Mouse (Mus musculus) cerebellum, adult (tissue): ENCODE results near the gene 5730596B20Rik.

Experiments used
- ATAC-seq: cut with Nextera tagmentation; 2 replicates; pipeline ENCODE4 v1.9.2; 2017; ENCODE audit warnings: mild to moderate bottlenecking, moderate library complexity, mixed read lengths; ENCODE audit not compliant: insufficient number of reproducible peaks, low FRiP score, low TSS enrichment

Gene 5730596B20Rik

DNA sequence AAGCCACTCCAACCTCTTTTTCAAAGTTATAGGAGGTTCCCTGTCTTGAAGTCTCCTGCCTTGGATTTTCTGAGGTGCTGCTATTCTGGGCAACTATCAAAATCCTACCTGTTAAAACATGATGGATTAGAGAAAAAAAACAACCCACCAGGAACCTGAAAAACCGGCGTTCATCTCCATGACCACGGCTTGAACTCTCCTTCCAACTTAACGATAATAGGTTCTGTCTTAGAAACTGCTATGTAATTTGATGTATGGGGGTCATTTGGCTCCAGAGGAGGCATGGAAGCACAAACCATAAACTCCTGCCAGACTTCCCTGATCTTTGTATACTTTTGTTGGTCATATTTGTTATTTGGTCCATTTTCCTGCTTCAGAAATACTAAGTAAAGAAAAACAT lies 3.6 kb upstream of the 5730596B20Rik start:
- ATAC-seq, result no peak

GRCm38 (mm10) chr6:52174968-52175751 lies 2.1 kb upstream of the 5730596B20Rik start:
- ATAC-seq, result no peak

DNA sequence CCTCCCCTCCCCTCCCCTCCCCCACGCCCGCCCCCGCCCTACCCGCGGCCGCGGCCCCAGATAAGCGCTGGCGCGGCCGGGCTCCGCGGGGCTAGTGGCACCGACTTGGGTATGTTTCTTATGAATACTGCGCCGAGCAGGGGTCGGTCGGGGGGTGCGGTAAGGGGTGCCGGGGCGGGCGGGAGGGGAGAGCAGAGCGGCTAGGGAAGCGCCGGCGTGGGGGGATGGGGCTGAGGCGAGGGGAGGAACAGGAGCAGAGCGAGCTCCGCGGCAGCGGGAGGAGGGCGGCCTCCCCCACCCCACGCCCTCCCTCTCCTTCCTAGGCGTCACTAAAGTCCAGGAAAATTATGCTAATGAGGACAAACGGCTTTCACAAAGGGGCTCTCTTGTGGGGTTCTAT lies 1.4 kb upstream of the 5730596B20Rik start:
- ATAC-seq, result no peak

DNA sequence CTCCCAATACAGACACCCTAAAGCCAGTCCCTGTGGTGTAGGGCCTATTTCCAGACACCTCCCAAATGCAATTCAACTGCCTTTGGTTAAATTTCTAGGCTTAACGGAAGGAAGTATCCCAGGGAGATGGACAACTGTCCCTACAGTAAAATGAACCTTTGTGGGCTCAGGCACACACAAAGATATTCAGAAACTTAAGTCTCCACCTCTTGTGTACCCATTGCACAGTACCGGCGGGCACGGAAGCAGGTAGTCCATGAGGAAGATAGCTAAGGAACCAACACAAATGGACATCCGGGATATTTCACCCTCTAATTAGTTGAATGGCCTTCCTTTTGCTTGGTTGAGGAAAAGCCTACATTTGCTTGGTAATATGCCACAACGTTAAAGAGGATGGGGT lies 907 bp upstream of the 5730596B20Rik start:
- ATAC-seq, result no peak

DNA sequence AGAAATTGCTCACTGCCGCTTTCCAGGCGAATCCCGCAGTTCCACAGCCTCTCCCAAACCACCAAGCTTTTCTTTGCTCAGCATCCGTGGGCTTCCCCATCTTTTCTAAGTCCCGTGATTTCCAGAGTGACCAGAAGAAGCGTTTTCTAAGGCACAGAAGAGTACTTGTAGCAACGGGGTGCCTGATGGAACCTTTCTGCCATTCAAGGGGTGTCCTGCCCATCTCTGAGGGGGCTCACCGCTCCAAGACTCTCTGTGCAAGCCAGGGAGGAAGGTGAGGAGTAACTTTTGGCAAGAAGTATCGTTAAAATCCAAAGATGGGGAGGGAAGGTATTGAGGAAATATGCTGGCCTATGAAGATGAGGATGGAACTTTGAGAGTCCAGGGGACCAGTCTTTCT lies 508 bp downstream of the 5730596B20Rik start:
- no peak for ATAC-seq

- no peak for ATAC-seq
Observed at GRCm38 (mm10) chr6:52178918-52179665, 1.8 kb downstream of the 5730596B20Rik start.

GRCm38 (mm10) chr6:52179690-52180089 lies 2.4 kb downstream of the 5730596B20Rik start:
- ATAC-seq, result no peak

GRCm38 (mm10) chr6:52180213-52180710 lies 3.0 kb downstream of the 5730596B20Rik start:
- no peak for ATAC-seq

DNA sequence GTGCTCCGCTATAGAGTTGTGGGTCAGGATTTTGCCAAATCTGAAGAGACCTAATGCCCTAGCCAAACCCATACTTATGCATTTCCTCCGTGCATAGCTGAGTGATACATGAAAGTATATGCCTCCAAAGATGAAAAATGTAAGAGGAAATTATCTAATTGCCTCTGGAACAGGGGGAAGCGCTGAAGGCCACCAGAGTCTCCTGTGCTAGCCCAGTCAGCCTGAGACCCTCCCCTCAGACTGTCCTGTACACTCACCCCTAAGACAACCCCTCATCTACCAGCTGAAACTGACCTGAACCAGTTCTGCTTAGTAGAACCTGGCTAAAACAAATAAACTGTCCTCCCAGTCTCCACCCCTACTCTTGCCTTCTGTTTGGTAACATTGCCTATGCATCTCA lies 3.4 kb downstream of the 5730596B20Rik start:
- ATAC-seq, result no peak

DNA sequence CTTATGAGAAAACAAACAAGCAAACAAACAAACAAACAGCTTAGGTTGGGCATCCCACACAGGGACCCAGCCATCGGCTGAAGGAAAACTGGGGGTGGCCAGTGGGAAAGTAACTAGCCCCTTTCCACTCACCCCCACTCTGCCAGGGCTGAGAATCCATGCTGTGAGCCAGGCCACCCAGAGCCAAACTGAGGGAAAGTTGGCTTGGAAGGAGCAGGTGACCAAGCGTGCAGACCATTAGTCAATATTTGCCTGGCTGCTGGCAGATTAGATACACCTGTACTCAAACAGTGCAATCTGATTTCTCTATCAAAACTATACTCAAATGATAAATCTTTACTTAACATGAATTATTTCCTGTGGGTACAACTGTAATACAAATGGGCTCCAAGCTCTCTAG lies 4.7 kb downstream of the 5730596B20Rik start:
- no peak for ATAC-seq

DNA sequence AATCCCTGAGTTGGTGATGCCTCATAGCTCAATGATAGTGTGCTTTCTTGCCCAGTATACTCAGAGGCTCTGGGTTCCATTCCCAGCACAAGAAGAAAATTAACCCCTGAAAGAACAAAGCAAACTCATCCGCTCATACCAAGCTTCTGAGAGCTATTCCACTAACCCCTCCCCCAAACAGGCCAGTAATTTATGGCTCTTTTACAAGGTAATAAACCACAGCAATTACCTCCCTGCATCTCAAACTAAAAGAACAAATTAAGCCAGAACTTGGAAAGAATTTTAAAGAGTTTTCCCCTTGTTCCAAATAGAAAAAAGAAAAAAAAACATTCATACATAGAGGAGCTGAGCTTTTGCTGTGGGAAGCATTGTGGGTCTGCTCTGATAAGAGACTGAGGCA lies 5.5 kb downstream of the 5730596B20Rik start:
- no peak for ATAC-seq

GRCm38 (mm10) chr6:52183311-52184080 lies 6.2 kb downstream of the 5730596B20Rik start:
- ATAC-seq, result no peak

- no peak for ATAC-seq
Observed at GRCm38 (mm10) chr6:52184668-52185067, 7.4 kb downstream of the 5730596B20Rik start.

GRCm38 (mm10) chr6:52185222-52185621 lies 7.9 kb downstream of the 5730596B20Rik start:
- no peak for ATAC-seq

DNA sequence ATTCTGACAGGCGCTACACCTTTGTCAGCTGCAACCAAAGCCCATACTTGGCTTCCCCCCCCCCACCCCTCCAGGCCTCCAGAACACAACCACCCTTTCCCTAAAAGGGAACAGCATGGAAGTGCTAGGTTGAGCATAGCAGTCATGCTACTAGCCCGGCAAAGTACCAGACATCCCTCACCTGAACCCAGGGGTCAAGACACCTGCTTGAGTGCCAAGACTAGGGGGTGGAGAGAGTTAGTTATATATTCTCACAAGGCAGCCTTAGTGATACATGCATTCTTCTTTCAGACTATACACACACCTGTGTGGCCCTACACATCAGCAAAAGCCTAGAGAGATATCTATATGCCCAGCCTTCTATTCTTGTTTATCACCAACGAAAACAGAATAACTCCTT lies 8.5 kb downstream of the 5730596B20Rik start:
- no peak for ATAC-seq

GRCm38 (mm10) chr6:52186500-52186899 lies 9.2 kb downstream of the 5730596B20Rik start:
- no peak for ATAC-seq

- ATAC-seq, result no peak
Observed at GRCm38 (mm10) chr6:52189172-52189591, 11.9 kb downstream of the 5730596B20Rik start.

DNA sequence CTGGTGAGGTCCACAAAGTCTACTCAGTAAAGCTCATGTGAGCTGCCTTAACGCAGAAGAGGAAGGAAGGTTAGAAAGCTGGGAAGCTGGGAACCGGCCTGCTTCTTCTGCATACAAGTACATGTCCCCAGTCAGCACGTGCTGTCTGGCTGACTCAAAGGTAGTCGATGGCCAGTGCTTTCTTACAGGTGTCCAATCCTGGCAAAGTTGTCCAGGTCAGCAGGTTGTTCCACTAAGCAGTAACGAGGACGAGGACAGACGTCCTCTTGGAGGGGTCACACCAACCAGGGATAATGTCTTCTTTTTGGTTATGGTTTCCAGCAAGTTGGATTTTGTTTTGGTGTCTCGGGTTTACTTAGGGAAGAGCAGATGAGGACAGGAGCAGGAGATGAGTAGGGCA lies 12.6 kb downstream of the 5730596B20Rik start:
- no peak for ATAC-seq

GRCm38 (mm10) chr6:52190410-52190809 lies 13.1 kb downstream of the 5730596B20Rik start:
- no peak for ATAC-seq

- no peak for ATAC-seq
Observed at GRCm38 (mm10) chr6:52190906-52191810, 13.9 kb downstream of the 5730596B20Rik start, which contains the start of gene Hoxa4. TSS of gene Hoxa4 (minus strand) at chr6:52191753.
